Mouse (Mus musculus): ENCODE data around the gene Gsx1. TPM values are rescaled to one million over a fixed set of nuclear protein-coding genes. Genes with fewer than 3 reads are reported as not detected.

The Gsx1 gene
- polyA plus RNA-seq, 1 experiment from 2014 or later = 2.2 TPM

DNA sequence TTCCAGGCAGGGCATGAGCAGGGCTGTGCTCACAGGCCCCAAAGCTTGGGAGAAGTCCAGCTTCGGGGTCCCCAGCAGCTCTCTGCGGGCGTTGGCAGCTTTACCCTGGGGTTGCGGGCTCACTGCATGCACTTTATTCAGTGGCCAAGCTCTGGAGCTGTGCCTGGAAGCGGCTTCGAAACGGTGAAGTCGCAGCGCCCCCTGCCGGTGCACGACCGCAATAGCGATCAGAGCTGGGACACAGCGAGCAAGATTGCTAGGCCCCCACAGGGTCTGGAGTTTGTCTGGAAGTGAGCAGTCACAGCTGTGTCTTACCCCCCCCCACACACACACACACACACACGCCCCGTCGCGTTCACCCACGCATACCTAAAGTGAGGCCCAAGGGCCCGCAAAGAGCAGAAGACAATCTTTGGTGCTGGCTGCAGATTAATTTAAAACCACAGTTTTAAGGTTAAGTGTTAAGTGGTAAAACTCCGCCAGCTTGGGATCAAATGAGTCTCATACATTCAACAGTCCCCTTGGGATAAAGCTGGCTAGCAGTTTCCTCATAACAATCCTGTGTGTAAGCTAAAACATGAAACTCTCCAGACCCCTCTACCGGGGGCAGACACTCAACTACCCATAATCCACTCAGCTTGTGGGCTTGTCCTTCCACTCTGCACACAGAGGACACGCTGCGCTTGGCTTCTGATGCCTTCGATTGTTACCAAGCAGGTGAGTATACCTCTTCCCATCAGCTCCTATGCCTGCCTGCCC is 39.0 kb downstream of the Gsx1 start:
- H3K27me3 ChIP-seq (ENCODE audit: control insufficient read depth, insufficient read depth, low read length) = peaks cover 39% of the 10 kb centered on the region
- H3K27ac ChIP-seq (replicated peaks; ENCODE audit: low read depth, low read length) = no peak overlapping the region
- H3K36me3 ChIP-seq (replicated peaks; ENCODE audit: control insufficient read depth, insufficient read depth, low read depth, low read length) = no peaks in the 10 kb centered on the region
- no peak overlapping the region for H3K9ac ChIP-seq (replicated peaks; ENCODE audit: low read length)
- H3K4me1 ChIP-seq (ENCODE audit: control insufficient read depth, insufficient read depth, low read length) = no peaks in the 10 kb centered on the region
- ATAC-seq (replicated peaks; ENCODE audit: insufficient number of reproducible peaks, low FRiP score, low TSS enrichment, low read depth) (peak; percentile 69), DNase-seq (ENCODE audit: low spot score) (peak; percentile 89)
- no peak overlapping the region for H3K4me3 ChIP-seq (ENCODE audit: low read depth, low read length)
- 15% methylated on average over 25 of the region's 25 CpGs for WGBS
- no peaks in the 10 kb centered on the region for H3K9me3 ChIP-seq (replicated peaks; ENCODE audit: control insufficient read depth, low read length)
- H3K4me2 ChIP-seq (ENCODE audit: low read depth, low read length) = no peak overlapping the region; the same call in 1 of the 2 replicates

DNA sequence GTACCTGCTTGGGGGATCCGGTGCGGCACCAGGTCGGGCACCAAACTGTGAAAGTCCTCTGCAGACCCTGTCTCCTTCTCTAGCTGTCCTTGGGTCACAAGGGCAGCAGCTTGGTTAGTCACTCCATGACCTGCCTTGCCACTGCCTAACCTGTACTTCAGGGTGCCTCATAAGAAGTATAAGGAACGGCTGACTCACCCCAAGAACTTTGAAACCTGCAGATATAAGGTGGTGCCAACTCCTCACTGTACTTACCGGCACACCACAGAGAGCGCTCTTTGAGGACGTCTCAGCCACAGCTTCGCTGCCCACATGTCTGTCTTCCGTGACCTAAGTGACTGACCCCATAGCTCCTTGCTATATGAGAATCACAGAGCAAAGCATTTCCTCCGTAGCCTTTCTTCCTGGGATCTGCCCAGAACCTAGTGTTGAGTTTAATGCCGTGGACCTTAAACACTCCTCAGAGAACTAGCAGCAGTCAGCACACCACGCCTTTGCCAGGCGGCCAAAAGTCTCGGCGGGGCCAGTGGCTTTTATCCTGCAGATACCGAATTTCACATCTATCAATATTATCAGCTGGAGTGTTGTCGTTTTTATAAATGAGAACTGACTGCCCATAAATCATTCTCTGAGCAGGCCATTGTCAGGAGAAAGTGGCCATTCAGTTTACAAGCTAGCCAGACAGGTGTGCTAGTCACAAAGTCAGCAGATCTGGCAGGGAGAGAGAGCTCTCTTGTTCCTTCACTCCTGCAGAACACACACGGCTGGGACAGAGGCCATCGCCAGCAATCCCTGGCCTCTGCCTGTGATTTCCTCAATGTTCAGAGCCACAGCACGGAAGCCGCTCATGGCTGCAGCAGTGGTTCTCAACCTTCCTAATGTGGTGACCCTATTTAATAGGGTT is 47.2 kb downstream of the Gsx1 start:
- no peaks in the 10 kb centered on the region for H3K9me3 ChIP-seq (replicated peaks; ENCODE audit: control insufficient read depth, low read length)
- no peak for ATAC-seq (replicated peaks; ENCODE audit: insufficient number of reproducible peaks, low FRiP score, low TSS enrichment, low read depth)
- no peaks in the 10 kb centered on the region for H3K27me3 ChIP-seq (ENCODE audit: control insufficient read depth, insufficient read depth, low read length)
- no peak overlapping the region for H3K27ac ChIP-seq (replicated peaks; ENCODE audit: low read depth, low read length)
- no peak overlapping the region for H3K4me3 ChIP-seq (ENCODE audit: low read depth, low read length)
- H3K4me1 ChIP-seq (ENCODE audit: control insufficient read depth, insufficient read depth, low read length) = no peaks in the 10 kb centered on the region
- H3K4me2 ChIP-seq (ENCODE audit: low read depth, low read length) = no peak overlapping the region
- H3K36me3 ChIP-seq (replicated peaks; ENCODE audit: control insufficient read depth, insufficient read depth, low read depth, low read length) = no peaks in the 10 kb centered on the region
- DNase-seq (ENCODE audit: low spot score) = no peak
- WGBS = 77% methylated on average over 21 of the region's 21 CpGs
- H3K9ac ChIP-seq (replicated peaks; ENCODE audit: low read length) = no peak overlapping the region

Other genes starting within 250 kb of the Gsx1 start
- gene Gtf3a, start 240.0 kb upstream of the Gsx1 start, polyA plus RNA-seq (2014; fragmentation: Nextera tagmentation; extraction: Ambion mirVana) = 120 and 126 TPM in 2 replicates
- 25.9 and 28.5 TPM in 2 replicates for gene Mtif3, start 224.9 kb upstream of the Gsx1 start, polyA plus RNA-seq (2014; fragmentation: Nextera tagmentation; extraction: Ambion mirVana)
- gene Lnx2, start 112.1 kb upstream of the Gsx1 start, polyA plus RNA-seq (2014; fragmentation: Nextera tagmentation; extraction: Ambion mirVana) = 11.2 and 11.3 TPM in 2 replicates
- 124 and 129 TPM in 2 replicates for gene Polr1d, start 111.6 kb upstream of the Gsx1 start, polyA plus RNA-seq (2014; fragmentation: Nextera tagmentation; extraction: Ambion mirVana)
- not detected in 2 replicates for gene Pdx1, start 81.3 kb downstream of the Gsx1 start, polyA plus RNA-seq (2014; fragmentation: Nextera tagmentation; extraction: Ambion mirVana)
- not detected in 2 replicates for gene Cdx2, start 118.6 kb downstream of the Gsx1 start, polyA plus RNA-seq (2014; fragmentation: Nextera tagmentation; extraction: Ambion mirVana)
- not detected in 2 replicates for gene Urad, start 133.7 kb downstream of the Gsx1 start, polyA plus RNA-seq (2014; fragmentation: Nextera tagmentation; extraction: Ambion mirVana)
- 0.27 and 0.31 TPM in 2 replicates for gene Flt3, start 211.8 kb downstream of the Gsx1 start, polyA plus RNA-seq (2014; fragmentation: Nextera tagmentation; extraction: Ambion mirVana)
- 41.2 and 41.8 TPM in 2 replicates for gene Pan3, start 241.5 kb downstream of the Gsx1 start, polyA plus RNA-seq (2014; fragmentation: Nextera tagmentation; extraction: Ambion mirVana)